Mouse (Mus musculus): ENCODE data around the gene Arid3a.

Gene Arid3a

GRCm38 (mm10) chr10:79976071-79976721 lies 49.4 kb downstream of the Arid3a start:
- no peak for DNase-seq (ENCODE audit: low read depth, low spot score)

DNA sequence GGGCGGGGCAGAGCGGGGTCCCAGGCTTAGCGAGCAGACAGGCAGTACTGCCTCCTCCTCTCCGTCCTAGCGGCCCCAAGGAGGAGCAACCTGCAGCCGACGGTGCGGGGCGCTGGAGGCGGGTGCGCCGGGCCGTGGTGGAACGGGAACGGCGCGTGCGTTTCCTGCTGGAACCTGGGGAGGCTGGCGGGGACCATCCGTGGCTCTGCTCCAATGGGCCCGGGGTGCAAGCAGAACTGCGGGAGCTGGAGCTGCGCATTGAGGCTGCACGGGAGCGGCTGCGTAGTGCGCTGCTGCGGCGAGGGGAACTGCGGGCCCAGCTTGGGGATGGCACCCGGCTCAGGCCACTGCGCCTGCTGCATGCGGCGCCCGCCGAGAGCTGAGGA lies 49.9 kb downstream of the Arid3a start:
- DNase-seq (ENCODE audit: low read depth, low spot score): no peak

GRCm38 (mm10) chr10:79977324-79977723 lies 50.5 kb downstream of the Arid3a start:
- DNase-seq (ENCODE audit: low read depth, low spot score): no peak

- DNase-seq (ENCODE audit: low read depth, low spot score): no peak
Measured at GRCm38 (mm10) chr10:79978061-79978460, 51.2 kb downstream of the Arid3a start.

DNA sequence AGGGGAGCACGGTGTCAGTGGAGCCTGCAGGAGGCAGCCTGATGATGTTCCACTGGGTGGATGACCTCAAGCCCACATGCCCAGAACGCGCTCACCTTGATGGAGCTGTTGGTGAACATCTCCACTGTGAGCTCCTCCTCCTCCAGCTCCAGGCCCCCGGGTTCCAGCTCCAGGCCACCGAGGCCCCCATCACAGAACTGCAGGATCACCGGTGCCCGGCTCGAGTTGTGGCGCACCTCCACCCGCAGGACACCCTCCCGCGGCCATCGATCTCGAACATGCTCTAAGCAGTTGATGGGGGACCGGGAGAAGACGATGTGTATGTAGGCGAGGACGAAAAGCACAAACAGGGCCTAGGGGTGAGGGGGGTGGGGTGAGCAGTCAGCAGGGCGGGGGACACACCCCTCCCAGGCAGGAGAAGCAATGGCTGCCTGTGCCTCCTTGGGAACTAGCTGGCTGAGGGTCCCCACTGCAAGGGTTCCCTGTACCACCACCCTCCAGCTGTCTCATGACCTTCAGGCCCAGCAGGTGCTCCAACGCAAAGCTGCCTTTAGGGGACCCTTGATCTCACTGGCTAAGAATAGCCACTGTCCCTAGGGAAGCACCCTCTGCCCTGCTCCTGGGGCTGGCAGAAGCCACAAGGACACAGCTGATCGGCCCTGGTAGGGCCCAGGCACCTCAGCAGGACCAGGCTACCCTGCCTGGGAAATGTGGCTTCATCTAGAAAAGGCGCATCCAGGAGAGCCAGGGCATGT lies 52.7 kb downstream of the Arid3a start:
- DNase-seq (ENCODE audit: low read depth, low spot score): no peak

DNA sequence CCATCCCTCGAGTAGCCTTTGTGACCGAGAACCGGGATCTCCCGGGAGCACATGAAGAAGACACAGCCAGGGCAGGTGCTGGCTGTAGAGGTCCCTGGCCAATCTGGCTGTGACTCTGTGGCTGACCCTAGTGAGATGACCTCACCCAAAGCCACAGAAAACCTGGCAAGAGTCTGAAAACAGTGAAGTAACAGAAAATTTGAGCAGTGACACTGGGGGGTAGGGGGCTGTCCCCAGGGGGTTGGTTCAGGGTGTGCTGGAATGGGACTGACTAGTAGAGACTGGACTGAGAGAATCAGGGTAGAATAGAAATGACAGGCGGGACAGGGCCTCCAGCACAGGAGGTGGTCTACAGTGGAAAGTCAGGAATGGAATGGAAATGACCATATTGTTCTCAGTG lies 56.4 kb downstream of the Arid3a start:
- DNase-seq (ENCODE audit: low read depth, low spot score): no peak

GRCm38 (mm10) chr10:79983670-79984069 lies 56.8 kb downstream of the Arid3a start:
- peak; percentile 82 for DNase-seq (ENCODE audit: low read depth, low spot score)

DNA sequence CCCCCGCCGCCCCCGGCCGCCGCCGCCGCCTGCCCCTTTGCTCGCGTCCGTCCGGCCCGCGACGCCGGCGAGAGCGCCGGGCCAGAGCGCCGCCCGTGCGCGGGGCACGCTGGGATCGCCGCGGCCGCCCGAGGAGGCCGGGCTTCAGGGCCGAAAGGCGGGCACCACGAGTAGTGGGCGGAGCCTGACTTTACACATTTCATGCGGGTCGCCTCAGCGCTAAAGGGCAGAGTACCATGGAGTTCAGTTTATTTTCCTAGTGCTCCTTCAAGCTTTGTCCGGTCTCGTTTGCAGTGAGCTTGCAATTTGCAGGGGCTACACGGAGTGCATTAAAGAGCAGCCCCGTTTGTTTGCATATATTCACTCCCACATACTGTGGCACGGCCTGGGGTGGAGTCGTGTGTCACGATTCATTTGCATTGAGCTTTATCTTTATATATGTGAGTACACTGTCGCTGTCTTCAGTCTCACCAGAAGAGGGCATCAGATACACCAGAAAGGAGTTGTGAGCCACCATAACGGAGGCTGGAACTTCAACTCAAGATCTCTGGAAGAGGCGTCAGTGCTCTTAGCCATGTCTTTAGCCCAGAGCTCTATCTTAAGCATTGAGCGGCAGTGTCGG lies 57.5 kb downstream of the Arid3a start, which contains the start of gene Tmem259:
TSS of gene Tmem259 (minus strand) at position 136 of the 622 bp plus-strand sequence.
- peak; percentile 89 for DNase-seq (ENCODE audit: low read depth, low spot score)

DNA sequence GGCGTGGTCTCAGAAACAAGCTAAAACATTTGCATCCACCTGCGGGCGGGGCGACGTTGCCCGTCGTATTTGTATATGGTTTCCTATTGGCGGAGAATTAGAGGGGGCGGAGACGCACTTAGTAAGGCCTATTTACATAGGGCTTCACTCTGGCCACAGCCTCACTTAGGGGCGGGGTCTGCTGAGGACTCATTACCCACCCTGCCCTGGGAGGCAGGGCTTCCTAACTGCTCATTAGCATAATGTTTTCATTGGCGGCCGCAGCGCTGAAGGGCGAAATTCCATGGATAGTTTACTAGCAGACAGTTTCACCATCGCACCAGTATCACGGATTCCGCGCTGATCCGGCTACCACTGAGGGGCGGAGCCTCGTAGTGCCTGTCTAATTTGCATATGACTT lies 58.0 kb downstream of the Arid3a start:
- DNase-seq (ENCODE audit: low read depth, low spot score): peak; percentile 98

DNA sequence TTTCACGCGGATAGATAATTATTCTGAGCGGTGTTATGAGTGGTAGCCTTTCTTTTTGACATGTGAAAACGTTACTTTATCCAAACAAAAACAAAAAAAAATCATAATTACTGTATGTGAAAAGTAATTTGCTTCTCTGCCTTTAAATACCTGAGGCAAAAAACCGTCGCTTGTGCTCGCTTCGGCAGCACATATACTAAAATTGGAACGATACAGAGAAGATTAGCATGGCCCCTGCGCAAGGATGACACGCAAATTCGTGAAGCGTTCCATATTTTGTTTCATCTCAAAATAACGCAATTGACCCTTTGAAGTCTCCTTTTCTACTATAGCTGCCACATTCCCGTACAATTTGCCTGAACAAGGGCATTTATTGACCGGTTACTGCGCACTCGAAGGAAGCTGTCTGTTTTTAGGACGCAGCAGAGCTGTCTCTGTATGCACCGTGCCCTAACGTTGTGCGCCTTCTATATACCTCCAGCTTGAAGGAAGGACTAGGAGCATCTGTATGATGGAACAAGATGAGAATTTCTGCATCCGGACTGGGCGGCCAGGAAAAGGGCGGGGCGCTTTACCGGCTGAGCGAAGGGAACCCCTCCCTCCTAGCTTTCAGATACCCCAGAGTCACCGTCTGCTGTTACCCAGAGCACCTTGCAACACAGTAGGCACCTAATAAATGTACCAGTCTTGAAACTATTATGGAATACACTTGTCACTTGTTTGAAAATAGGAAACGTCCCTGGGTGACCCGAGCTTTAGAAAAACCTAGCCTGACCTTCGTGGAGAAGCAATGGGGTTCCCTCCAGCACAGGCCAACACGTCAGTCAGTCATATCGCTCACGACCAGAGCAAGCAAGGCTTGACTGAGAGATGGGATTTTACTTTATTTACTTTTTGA lies 58.7 kb downstream of the Arid3a start:
- peak; percentile 69 for DNase-seq (ENCODE audit: low read depth, low spot score)

GRCm38 (mm10) chr10:79986232-79986878 lies 59.5 kb downstream of the Arid3a start:
- no peak for DNase-seq (ENCODE audit: low read depth, low spot score)

DNA sequence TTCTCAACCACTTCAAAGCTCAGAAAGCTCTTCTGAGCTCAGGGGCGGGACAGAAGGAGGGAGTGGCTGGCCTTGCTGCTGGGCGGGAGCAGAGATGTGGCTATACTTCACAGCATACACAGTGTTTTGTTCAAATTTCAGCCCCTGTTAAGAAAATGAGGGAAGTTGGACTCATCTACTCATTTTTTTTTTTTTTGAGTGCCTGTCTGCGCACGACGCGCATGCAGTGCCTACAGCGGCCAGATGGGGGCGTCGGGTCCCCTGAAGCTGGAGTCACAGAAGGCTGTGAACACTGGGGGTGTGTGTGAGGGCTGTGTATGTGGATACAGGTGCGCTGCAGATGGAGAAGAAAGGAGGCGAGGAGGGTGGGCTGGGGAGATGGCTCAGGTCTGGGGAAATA lies 60.1 kb downstream of the Arid3a start:
- DNase-seq (ENCODE audit: low read depth, low spot score): peak; percentile 94

- DNase-seq (ENCODE audit: low read depth, low spot score): no peak
Measured at GRCm38 (mm10) chr10:79987771-79988505, 61.1 kb downstream of the Arid3a start.

GRCm38 (mm10) chr10:79988506-79989271 lies 61.8 kb downstream of the Arid3a start, which contains the start of gene Cnn2:
Gene Cnn2, plus strand, starts transcription at chr10:79988584.
- peak; percentile 57 for DNase-seq (ENCODE audit: low read depth, low spot score)

- DNase-seq (ENCODE audit: low read depth, low spot score): no peak
Measured at GRCm38 (mm10) chr10:79989272-79989786, 62.5 kb downstream of the Arid3a start.

DNA sequence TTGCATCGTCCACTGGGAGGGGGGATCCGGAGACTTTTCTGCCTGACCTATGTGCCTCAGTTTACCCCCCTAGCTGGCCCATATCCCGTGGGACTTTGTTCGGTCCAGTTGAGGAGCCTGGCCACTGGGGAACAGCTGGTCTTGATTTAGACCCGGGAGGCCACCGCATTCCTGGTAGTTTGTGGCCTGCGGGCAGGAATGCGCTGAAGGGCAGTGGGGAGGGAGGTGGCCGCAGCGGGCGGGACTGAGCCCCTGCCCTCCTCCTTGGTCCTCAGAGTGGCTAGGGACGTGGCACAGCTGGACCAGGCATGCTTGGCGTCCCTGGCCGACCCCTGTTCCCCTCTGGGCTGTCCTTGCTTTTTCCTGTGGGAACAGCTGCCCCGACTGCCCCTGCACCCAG lies 63.0 kb downstream of the Arid3a start:
- peak; percentile 66 for DNase-seq (ENCODE audit: low read depth, low spot score)

GRCm38 (mm10) chr10:79991099-79991498 lies 64.3 kb downstream of the Arid3a start:
- DNase-seq (ENCODE audit: low read depth, low spot score): no peak

GRCm38 (mm10) chr10:79991548-79991947 lies 64.7 kb downstream of the Arid3a start:
- DNase-seq (ENCODE audit: low read depth, low spot score): no peak

GRCm38 (mm10) chr10:79994397-79995115 lies 67.7 kb downstream of the Arid3a start:
- DNase-seq (ENCODE audit: low read depth, low spot score): no peak
